Mouse (Mus musculus) limb, embryonic 14.5 days (tissue): ENCODE data around the gene Nxpe3. TPM values are rescaled to one million over a fixed set of nuclear protein-coding genes. Genes with fewer than 3 reads are reported as not detected.

Source experiments
- ATAC-seq: fragments of 200-750 bp; cut with Nextera tagmentation; 2 replicates; pipeline ENCODE4 v1.8.0; 2017; ENCODE audit warnings: low read depth, moderate number of reproducible peaks, moderate TSS enrichment; ENCODE audit not compliant: low FRiP score
- DNase-seq: peaks from one replicate; pipeline ENCODE4 v3.0.0-alpha.2; 2015; ENCODE audit warnings: low spot score
- H3K27ac ChIP-seq: fragments of 300-500 bp; sonication (generic); replicated peaks from 2 replicates; pipeline ENCODE4 v1.5.1; 2014; ENCODE audit warnings: low read depth, mild to moderate bottlenecking, low read length, moderate library complexity, mixed read lengths
- H3K27me3 ChIP-seq: fragments of 300-500 bp; sonication (generic); 2 replicates; pipeline ENCODE4 v1.6.1; 2014; ENCODE audit warnings: low read length, mixed read lengths; ENCODE audit not compliant: control insufficient read depth, insufficient read depth
- H3K36me3 ChIP-seq: fragments of 300-500 bp; sonication (generic); 2 replicates; pipeline ENCODE4 v1.6.1; 2014; ENCODE audit warnings: mild to moderate bottlenecking, low read length, moderate library complexity, mixed read lengths; ENCODE audit not compliant: control insufficient read depth, insufficient read depth
- H3K4me1 ChIP-seq: fragments of 300-500 bp; sonication (generic); 2 replicates; pipeline ENCODE4 v1.6.1; 2014; ENCODE audit warnings: antibody characterized with exemption, low read length, mixed read lengths; ENCODE audit not compliant: control insufficient read depth, insufficient read depth
- H3K4me2 ChIP-seq: fragments of 300-500 bp; sonication (generic); replicated peaks from 2 replicates; pipeline ENCODE4 v1.6.1; 2014; ENCODE audit warnings: low read depth, mild to moderate bottlenecking, low read length, moderate library complexity; ENCODE audit not compliant: severe bottlenecking
- H3K4me3 ChIP-seq: fragments of 300-500 bp; sonication (generic); replicated peaks from 2 replicates; pipeline ENCODE4 v1.5.1; 2014; ENCODE audit warnings: low read length
- H3K9ac ChIP-seq: fragments of 300-500 bp; sonication (generic); 2 replicates; pipeline ENCODE4 v1.6.1; 2014; ENCODE audit warnings: mild to moderate bottlenecking, low read depth, low read length, moderate library complexity; ENCODE audit not compliant: severe bottlenecking
- H3K9me3 ChIP-seq: fragments of 300-500 bp; sonication (generic); 2 replicates; pipeline ENCODE4 v1.6.1; 2016; ENCODE audit warnings: low read length; ENCODE audit not compliant: control insufficient read depth
- POLR2A ChIP-seq: fragments of 200-500 bp; IDR thresholded peaks from 2 replicates; pipeline ENCODE4 v1.8.0; 2012; ENCODE audit warnings: inconsistent platforms, mild to moderate bottlenecking, moderate library complexity, borderline replicate concordance; ENCODE audit not compliant: insufficient read depth, insufficient read length; ENCODE audit errors: extremely low read depth
- WGBS: fragments of 180-500 bp; shearing (Covaris S2); extraction: QIAGEN DNeasy Blood & Tissue Kit; methylation state at CpG from one replicate; pipeline ENCODE4 v1.1.7; 2014; 5-methylcytosine and 5-hydroxymethylcytosine counted together
- polyA plus RNA-seq, 2 experiments: library from polyadenylated mRNA; depleted of rRNA in 1 of 2; stranded (reverse) in 1 of 2; unstranded in 1 of 2; fragments of >200 nt; fragmentation: Nextera tagmentation in 1 of 2; extraction: Ambion mirVana in 1 of 2; gene quantifications; 2 replicates each; pipeline versions ENCODE4 v1.2.1 to v1.2.3; 2012 to 2014

The Nxpe3 gene
- polyA plus RNA-seq, 2 experiments = 0.55 to 1.2 TPM

- Histone ChIP-seq H3K27ac (no peak overlapping the region), H3K27me3 (no peaks in the 10 kb centered on the region), H3K9ac (no peak overlapping the region), H3K4me3 (no peak overlapping the region), H3K9me3 (no peaks in the 10 kb centered on the region), H3K36me3 (peaks cover 6% of the 10 kb centered on the region; the same call in 1 of the 2 replicates), H3K4me1 (peaks cover 6% of the 10 kb centered on the region), H3K4me2 (no peak overlapping the region)
- WGBS = 74% methylated on average over 2 of the region's 2 CpGs
- no peak for DNase-seq
- no peak for ATAC-seq
- TF ChIP-seq POLR2A = no peak
These were observed 57.9 kb downstream of the Nxpe3 start for GRCm38 (mm10) chr16:55837168-55837567.

DNA sequence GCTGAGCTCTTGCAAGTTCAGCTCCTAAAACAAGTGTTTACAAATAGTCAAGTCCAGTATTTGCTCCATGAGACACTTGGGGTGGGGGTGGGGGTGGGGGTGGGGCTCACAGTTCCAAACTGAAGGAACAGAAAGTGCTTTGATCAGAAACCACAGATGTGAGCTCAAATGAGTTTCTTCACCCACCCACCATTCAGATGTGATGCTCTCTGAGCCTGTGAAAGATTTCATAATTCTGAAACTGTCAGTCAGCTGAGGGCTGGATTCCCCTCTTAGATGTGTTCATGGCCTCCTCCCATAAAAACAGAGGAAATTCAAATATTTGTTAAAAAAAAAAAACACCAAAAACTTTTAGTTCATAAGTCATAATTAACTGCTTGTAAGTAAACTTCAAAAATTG, 59.3 kb downstream of the Nxpe3 start:
- no peak for TF ChIP-seq POLR2A
- no peak overlapping the region for H3K4me3 ChIP-seq
- no peak for ATAC-seq

GRCm38 (mm10) chr16:55832617-55833016, 62.5 kb downstream of the Nxpe3 start:
- DNase-seq = no peak
- no peak for TF ChIP-seq POLR2A

More for the DNA sequence above, 59.3 kb downstream of the Nxpe3 start:
- Histone ChIP-seq H3K4me2 (no peak overlapping the region), H3K9ac (no peak overlapping the region), H3K4me1 (peaks cover 6% of the 10 kb centered on the region), H3K27ac (no peak overlapping the region), H3K36me3 (peaks cover 6% of the 10 kb centered on the region; the same call in 1 of the 2 replicates), H3K9me3 (no peaks in the 10 kb centered on the region), H3K27me3 (no peaks in the 10 kb centered on the region)
- no peak for DNase-seq

GRCm38 (mm10) chr16:55832040-55832439, 63.0 kb downstream of the Nxpe3 start:
- no peak for TF ChIP-seq POLR2A
- no peak overlapping the region for H3K27ac ChIP-seq
- H3K9ac ChIP-seq = no peak overlapping the region
- no peaks in the 10 kb centered on the region for H3K27me3 ChIP-seq
- 93% methylated on average over 6 of the region's 6 CpGs for WGBS
- no peak for DNase-seq
- H3K4me3 ChIP-seq = no peak overlapping the region
- no peak for ATAC-seq
- no peaks in the 10 kb centered on the region for H3K9me3 ChIP-seq
- H3K4me1 ChIP-seq = no peaks in the 10 kb centered on the region
- H3K36me3 ChIP-seq = peaks cover 6% of the 10 kb centered on the region; the same call in 1 of the 2 replicates
- no peak overlapping the region for H3K4me2 ChIP-seq

More at GRCm38 (mm10) chr16:55832617-55833016, 62.5 kb downstream of the Nxpe3 start:
- no peak overlapping the region for H3K4me2 ChIP-seq
- H3K4me3 ChIP-seq = no peak overlapping the region
- H3K27me3 ChIP-seq = no peaks in the 10 kb centered on the region
- no peak for ATAC-seq
- no peak overlapping the region for H3K9ac ChIP-seq
- WGBS = 96% methylated on average over 8 of the region's 8 CpGs
- no peaks in the 10 kb centered on the region for H3K9me3 ChIP-seq
- H3K4me1 ChIP-seq = no peaks in the 10 kb centered on the region
- H3K27ac ChIP-seq = no peak overlapping the region
- H3K36me3 ChIP-seq = peaks cover 6% of the 10 kb centered on the region; the same call in 1 of the 2 replicates

DNA sequence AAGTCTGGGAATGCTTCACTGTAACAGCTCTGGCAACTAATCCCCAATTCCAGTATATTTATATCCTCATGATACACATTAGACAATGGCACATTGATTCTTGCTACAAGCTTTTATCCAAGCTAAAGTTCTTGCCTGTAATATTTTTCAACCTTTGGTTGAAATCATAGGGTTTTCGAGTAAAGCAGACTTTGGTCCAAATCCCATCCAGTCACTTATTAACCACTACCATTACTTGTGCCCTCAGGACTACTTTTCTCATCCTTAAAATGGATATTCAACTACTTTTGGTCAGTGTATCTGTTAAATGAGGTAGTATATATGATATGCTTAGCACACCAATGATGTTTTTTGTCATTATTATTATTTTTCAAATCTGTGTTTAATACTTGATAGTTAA, 63.6 kb downstream of the Nxpe3 start:
- DNase-seq (no peak), ATAC-seq (no peak)
- TF ChIP-seq POLR2A = no peak
- H3K9me3 ChIP-seq = no peaks in the 10 kb centered on the region
- no peak overlapping the region for H3K4me3 ChIP-seq
- no peak overlapping the region for H3K9ac ChIP-seq
- H3K27ac ChIP-seq = no peak overlapping the region
- no peak overlapping the region for H3K4me2 ChIP-seq
- H3K36me3 ChIP-seq = peaks cover 6% of the 10 kb centered on the region; the same call in 1 of the 2 replicates
- no peaks in the 10 kb centered on the region for H3K4me1 ChIP-seq
- no peaks in the 10 kb centered on the region for H3K27me3 ChIP-seq
- WGBS = 85% methylated on average over 1 of the region's 1 CpGs

GRCm38 (mm10) chr16:55823398-55824155, 71.5 kb downstream of the Nxpe3 start:
- no peak for TF ChIP-seq POLR2A
- no peak overlapping the region for H3K4me3 ChIP-seq
- H3K9me3 ChIP-seq = no peaks in the 10 kb centered on the region
- H3K27ac ChIP-seq = no peak overlapping the region
- no peaks in the 10 kb centered on the region for H3K27me3 ChIP-seq
- 41% methylated on average over 11 of the region's 11 CpGs for WGBS
- H3K9ac ChIP-seq = no peak overlapping the region
- ATAC-seq (no peak), DNase-seq (no peak)
- H3K4me1 ChIP-seq = peaks cover 13% of the 10 kb centered on the region
- no peak overlapping the region for H3K4me2 ChIP-seq
- H3K36me3 ChIP-seq = peaks cover 2% of the 10 kb centered on the region; the same call in 1 of the 2 replicates
